Mouse (Mus musculus) left cerebral cortex, adult 9 months (tissue): ENCODE results near the gene 4930447C04Rik.

Source experiments
- DNase-seq, 2 experiments: peaks; one replicate each; pipeline ENCODE4 v3.0.0; 2022; ENCODE audit warnings: low spot score in 2 of 2

Gene 4930447C04Rik

GRCm38 (mm10) chr12:72943574-72944110, 3.1 kb upstream of the 4930447C04Rik start:
- DNase-seq = no peak

- DNase-seq = no peak
Observed at GRCm38 (mm10) chr12:72942171-72942570, 1.6 kb upstream of the 4930447C04Rik start.

DNA sequence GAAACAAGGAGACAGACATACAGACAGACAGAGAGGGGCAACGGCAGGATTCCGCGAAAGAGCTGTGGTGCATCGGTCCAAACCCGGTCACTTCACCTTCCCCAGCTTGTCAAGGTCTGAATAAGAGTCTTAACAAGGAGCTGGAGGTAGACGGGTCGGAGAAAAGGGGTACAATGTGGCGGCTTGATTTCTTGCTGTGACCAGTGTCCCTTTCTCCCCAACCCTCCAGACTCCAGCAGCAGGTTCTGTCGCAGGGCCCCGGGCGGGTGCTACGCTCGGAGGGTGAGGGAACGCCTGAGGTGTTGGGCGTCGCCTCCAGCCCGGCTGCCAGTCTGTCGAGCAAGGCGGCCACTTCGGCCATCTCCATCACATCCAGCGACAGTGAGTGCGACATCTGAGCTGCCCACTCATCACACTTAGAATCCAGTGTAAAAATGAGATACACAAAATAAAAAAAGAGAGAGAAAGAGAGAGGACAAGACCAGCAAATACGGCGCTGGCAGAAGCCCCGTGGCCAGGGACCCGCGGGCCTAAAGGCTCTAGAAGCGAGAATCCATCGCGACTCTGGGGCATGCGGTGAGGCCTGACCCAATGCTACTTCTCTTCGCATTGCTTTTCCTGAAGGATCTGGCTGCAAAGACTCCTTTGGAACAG, 951 bp upstream of the 4930447C04Rik start:
- DNase-seq = no peak

DNA sequence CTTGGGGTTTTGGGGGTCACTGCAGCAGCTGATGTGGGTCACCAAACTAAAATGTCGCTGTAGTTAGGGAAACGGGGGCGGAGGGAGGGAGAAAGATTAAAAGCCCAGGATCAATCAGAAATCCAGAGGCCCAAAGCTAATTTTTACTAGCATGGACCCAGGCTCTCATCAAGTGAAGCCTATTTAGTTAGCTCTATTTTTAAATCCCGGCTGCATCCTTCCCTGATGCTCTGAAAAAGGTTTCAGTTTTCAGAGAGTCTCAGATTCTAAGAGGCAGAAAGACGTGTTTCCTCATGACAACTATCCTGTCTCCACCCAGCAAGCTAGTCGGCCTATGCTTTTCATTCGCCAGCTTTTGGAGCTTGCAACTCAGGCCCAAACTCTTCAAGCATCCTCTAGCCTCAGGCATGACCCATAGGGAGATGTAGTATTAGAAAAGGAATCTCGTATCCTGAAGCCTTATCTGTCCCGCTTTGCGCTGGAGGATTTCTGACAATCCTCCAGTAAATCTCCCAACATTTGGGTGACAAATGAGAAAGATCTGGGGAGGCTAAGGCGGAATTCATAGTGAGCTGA, 336 bp upstream of the 4930447C04Rik start:
- no peak for DNase-seq

GRCm38 (mm10) chr12:72939616-72940015, 958 bp downstream of the 4930447C04Rik start, which contains the start of gene Six6:
Gene Six6 (plus strand): TSS chr12:72939892.
- no peak for DNase-seq

GRCm38 (mm10) chr12:72938600-72939490, 1.7 kb downstream of the 4930447C04Rik start:
- DNase-seq = no peak

DNA sequence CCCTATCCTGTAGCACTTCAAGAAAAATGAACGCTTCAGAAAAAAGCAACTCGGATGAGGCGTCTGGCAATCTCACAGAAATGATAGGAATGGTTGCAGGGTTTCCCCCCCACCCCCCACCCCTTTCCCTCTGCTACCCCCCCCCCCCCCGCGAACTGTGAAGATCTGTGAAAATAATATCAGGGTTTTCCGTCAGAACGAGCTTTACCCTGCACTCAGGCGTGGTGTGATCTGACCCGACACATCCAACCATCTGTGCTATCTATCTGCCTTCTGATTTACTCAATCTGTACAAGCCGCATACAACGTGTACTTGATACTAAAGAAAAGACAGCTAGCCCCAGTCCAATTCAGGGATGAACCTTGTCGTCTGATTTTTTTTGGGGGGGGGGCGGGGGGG, 2.4 kb downstream of the 4930447C04Rik start:
- no peak for DNase-seq

- no peak for DNase-seq
Observed at GRCm38 (mm10) chr12:72937537-72938120, 2.9 kb downstream of the 4930447C04Rik start.

GRCm38 (mm10) chr12:72936751-72937150, 3.8 kb downstream of the 4930447C04Rik start:
- no peak for DNase-seq

DNA sequence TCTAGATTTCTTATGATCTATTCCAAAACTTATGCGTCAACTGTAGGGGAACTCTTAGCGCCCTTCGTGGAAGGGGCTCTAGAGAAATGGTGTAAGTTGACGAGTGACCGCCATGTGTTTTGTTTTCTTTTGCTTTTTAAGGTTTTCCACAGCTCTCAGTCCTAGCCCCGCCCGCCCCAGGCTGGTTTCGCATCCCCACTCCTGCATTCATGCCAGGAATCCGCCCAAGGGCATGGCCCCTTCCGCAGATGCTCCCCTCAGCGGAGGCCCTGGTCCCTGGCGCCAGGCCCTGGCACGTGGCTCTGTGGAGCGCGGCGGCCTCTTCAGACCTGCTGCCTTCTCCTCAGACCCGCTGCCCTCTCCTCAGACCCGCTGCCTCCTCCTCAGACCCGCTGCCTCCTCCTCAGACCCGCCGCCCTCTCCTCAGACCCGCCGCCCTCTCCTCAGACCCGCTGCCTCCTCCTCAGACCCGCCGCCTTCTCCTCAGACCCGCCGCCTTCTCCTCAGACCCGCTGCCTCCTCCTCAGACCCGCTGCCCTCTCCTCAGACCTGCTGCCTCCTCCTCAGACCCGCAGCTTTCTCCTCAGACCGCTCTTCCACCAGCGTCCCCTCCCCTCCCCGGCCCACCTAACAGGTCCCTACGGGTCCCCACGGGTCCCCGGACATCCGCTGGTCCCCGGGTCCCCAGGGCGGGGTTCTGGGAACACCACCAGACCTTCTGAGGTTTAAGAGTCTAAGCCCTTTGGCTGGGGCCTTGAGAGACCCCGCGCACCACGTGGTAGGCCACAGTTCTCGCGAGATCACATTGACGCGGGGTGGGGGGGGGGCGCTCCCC, 23.2 kb downstream of the 4930447C04Rik start:
- no peak for DNase-seq

- DNase-seq = no peak
Observed at GRCm38 (mm10) chr12:72854377-72855032, 86.1 kb downstream of the 4930447C04Rik start.

GRCm38 (mm10) chr12:72853406-72854076, 87.0 kb downstream of the 4930447C04Rik start:
- DNase-seq = no peak

- DNase-seq = no peak
Observed at GRCm38 (mm10) chr12:72852264-72852663, 88.3 kb downstream of the 4930447C04Rik start.

- DNase-seq = no peak
Observed at GRCm38 (mm10) chr12:72850146-72850545, 90.4 kb downstream of the 4930447C04Rik start.

DNA sequence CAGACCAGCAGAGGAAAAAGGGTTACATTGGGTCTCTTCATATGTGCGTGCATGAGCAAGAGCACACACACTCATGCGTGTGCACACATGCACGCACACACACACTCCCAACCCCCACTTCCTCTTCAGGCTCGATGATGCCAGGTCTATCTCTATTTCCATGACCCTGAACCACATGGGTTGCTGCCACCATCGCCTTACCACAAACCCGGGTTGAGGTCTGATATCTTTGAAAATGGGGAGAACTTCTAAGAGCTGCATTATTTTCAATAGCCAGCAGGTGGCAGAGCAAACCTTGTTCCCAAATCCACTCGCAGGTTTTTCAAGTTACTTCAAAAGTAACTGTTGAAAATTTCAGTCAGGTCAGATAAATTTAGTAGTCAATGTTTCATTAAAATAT, 92.8 kb downstream of the 4930447C04Rik start:
- peak in 1 of 2 experiments; percentile 44 for DNase-seq

- no peak for DNase-seq
Observed at GRCm38 (mm10) chr12:72845946-72846345, 94.6 kb downstream of the 4930447C04Rik start.

- DNase-seq = no peak
Observed at GRCm38 (mm10) chr12:72843973-72844620, 96.5 kb downstream of the 4930447C04Rik start.

GRCm38 (mm10) chr12:72843555-72843954, 97.0 kb downstream of the 4930447C04Rik start:
- no peak for DNase-seq

DNA sequence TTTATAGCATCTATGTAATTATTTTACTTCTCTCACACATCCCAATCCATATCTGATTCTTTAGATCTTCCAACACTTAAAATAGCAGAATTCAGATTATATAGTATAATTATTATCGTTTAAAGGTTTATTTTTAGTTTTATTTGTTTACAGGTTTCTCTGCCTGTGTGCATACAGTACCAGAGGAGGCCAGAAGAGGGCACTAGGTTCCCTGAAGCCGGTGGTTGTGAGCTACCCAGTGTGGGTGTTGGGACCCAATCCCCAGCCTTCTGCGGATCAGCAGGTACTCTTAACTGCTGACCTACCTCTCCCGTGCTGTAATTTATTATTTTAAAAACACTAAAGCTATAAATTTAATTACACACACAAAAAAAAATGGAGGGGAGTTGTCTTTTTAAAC, 97.4 kb downstream of the 4930447C04Rik start:
- no peak for DNase-seq
